Mouse (Mus musculus): Measurements from ENCODE around the gene U2af2.
"Not testable (repeated sequence)": the region's sequence is repeated elsewhere in the genome, so short reads cannot be mapped to it uniquely, and the experiment has no call there.

The U2af2 gene

DNA sequence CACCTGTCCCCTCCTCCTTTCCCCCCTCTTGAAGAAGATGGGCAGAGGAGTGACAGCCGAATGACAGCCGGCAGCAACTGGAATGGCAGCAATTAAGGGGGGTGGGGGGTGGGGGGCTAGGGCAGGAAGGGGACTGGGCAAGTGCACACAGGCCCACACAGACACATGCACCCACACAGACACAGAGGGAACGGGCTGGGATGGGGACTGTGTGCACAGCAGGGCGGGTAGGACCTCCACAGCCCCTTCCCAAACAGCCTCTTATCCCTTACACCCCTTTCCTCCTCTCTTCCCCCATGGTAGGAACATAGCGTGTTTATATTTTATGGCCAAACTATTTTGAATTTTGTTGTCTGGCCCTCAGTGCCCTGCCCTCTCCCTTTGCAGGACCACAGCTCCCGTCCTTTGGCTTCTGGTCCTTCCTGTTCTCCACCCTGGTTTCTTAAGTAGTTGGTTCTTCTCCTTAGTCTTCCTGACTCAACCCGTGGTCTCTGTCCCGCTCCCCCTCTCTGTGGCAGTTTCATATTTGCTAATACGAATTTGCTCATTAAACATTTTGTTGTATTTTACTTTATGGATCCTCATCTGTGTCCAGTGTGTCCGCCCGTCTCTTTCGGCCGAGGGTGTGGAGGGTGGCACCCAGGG is 17.5 kb downstream of the U2af2 start:
- not testable (repeated sequence) for DNase-seq

DNA sequence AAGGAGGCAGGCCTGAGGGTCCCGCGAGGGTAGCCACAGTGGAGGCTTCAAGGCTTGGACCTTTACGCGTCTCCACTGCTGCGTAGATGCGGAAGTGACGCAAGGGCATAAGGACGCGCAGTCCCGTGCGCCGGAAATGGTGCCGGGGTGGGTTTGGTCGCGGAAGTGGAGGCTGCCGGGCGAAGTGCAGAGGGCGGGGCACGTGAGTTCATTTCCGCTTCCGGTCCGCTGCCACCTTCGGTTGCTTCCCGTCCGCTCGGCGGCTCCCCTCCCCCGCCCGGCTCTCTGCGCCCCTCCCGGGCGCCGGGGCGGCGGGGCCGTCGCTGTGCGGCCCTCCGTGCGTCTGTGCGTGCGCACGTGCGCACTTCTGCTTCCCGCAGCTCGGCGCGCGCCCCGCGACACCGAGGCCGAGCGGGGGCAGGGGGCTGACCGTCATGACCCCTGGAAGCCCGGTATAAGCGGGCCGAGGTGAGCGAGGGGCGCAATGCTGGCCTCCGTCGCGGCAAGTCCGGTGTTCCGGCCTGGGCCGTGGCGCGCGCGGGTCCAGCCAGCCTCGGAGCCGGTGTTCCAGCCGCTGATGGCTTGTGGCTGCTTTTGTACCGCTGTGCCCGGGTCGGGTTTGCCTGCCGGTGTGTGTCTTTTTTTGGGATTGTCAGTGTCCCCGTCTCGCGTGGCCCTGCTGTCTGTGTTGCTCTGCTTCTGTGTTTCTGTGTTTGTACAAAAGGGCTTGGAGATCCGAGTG is 18.2 kb downstream of the U2af2 start, which contains the start of gene Epn1:
TSS of gene Epn1 (plus strand) at position 226 of the 742 bp plus-strand sequence.
- DNase-seq = peak; percentile 97

DNA sequence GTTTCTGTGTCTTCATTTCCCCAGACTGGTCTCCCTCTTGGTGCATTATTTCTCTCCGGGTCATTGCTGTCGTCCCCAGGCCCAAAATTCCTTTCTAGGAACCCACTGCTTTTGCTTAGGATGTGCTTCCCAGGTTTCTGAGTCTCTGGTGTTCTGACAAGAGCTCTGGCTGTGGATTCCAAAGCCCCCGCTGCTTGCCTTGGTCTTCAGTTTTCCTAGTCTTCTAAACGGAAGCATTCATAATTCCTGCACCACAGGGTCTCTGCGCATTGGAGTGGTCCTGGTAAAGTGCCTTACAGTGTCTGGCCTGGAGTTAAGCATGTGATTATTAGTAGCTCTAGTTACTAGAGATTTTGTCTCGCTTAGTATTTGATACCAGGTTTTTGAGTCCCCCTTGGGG is 18.9 kb downstream of the U2af2 start:
- no peak for DNase-seq

DNA sequence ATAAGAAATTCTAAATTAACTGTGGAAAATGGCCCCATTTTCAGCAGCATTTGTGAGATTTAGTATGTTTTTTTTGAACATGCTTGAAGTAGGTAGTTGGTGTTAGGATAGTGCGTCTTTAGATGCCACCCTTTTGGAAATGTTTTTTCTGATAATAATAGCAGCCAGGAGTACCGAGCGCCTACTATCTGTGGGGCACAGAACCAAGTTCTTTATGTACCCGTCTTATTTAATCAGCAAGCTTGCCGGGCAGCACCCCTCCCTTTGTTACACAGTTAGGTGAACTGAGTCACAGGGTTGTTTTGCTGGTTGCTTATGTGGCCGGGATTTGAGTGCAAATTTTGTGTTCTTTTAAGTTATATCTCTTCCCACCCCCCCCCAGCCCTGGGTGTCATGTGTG is 19.3 kb downstream of the U2af2 start:
- no peak for DNase-seq

DNA sequence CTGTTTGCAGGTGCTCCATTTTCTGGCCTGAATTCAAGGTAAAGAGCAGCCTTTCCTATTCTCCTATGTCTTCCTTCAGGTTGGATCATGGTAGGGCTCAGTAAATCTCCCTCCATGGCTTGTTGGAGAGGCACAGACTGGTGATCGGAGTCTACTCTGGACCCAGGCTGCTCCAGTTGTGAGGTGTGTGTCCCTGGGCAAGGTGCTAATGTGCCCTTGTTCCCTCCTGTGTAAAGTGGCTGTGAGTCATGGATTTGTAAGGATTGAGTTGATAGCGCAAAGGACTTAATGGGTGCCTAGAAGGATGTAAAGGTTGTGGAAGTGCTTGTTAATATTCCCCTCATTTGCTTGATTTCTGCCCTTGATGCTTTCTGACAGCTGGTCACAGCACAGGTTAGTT is 20.0 kb downstream of the U2af2 start:
- no peak for DNase-seq

DNA sequence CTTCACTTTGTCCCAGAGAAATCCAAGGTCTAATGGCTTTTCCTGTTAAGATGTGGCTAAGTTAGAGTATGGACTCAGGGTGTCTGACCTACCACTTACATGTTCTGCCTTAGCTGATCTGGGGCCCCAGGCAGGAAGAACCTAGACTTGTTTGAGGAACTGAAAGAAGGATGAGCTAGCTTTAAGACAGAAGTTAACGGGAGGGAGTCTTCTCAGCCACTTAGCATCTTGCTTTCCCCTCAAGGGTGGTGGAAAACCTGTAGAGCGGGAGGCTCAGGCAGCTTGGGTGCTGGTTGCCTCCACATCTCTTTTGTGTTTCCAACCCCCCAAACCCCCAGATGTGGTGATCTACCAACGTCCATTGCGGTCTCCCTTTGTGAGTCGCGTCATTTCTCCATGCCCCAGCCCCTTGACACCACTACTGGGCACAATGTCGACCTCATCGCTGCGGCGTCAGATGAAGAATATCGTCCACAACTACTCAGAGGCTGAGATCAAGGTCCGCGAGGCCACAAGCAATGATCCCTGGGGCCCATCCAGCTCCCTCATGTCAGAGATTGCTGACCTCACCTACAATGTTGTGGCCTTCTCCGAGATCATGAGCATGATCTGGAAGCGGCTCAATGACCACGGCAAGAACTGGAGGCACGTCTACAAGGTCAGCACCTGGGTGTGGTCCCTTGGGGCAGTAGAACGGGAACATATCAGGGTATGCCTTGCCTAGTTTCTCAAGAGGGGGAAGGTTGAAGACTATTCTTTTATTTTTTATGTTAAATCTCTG is 21.6 kb downstream of the U2af2 start:
- DNase-seq = no peak

DNA sequence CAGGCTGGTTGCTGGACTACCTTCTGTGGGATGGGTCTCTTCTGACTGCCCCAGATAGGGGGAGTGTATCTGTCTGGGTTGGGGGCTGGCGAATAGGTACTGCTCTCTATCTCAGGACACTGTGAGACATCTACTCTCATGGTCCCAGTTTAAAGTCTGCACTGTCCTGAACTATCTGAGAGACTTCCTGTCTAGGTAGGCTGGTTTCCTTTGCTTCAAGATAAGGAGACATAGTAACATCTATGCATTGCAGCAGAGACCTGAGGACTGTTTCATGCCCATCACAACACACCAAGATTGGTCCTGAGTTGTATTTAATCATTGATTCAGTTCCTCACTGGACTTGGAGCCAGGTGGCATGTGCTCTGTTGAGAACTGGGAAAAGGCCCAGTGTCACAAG is 23.6 kb downstream of the U2af2 start:
- no peak for DNase-seq

DNA sequence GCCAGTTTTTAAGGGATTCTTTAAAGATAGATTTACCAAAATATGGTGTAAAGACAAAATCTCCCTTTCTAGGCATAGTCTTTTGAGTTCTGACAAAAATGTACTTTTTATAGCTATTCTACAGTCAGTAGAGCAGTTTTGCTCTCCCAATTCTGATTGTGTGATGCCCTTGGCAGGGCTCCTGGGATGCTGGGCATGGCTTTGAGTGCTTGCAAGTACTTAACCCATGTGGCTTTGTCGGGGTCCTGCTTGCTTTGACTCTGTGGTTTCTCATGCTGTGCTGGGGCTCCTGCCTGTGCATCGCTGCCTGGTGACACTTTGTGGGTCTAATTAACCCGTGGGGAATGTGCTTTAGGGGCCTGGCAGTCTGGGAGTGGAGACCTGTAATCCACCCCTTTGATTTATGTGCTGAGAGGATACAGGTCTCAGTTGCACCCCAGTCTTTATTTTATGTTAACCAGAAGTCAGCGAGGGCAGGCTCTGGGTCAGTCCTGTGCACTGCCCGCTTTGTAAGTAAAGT is 25.0 kb downstream of the U2af2 start:
- peak; percentile 14 for DNase-seq

DNA sequence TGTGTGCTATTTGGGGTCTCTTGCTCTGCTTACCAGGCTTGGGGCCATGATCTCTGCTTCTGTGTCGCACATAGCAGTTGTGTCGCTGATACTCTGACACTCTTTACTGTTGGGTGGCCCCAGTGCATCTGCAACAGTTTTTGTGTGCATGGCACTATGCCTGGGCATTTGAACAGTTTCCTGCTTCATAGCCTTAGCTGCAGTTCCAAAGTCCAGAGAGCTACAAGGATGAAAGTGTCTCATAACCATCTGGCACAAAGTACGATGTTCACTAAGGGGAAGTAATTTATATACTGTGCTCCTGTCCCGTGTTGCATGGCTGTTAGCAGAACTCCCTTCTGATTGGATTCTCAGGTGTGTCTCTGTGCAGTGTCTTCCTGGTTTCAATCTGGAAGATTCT is 25.9 kb downstream of the U2af2 start:
- DNase-seq = no peak

DNA sequence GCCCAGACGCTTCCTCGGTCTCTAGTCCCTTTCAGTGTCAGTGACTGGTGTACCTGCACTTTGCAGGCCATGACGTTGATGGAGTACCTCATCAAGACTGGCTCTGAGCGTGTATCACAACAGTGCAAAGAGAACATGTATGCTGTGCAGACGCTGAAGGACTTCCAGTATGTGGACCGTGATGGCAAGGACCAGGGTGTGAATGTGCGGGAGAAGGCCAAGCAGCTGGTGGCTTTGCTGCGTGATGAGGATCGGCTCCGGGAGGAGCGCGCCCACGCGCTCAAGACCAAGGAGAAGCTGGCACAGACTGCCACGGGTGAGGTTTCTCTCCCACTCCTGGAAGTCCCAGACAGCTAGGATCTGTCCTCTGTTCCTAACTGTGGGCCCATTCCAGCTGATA is 27.9 kb downstream of the U2af2 start:
- peak; percentile 3 for DNase-seq

DNA sequence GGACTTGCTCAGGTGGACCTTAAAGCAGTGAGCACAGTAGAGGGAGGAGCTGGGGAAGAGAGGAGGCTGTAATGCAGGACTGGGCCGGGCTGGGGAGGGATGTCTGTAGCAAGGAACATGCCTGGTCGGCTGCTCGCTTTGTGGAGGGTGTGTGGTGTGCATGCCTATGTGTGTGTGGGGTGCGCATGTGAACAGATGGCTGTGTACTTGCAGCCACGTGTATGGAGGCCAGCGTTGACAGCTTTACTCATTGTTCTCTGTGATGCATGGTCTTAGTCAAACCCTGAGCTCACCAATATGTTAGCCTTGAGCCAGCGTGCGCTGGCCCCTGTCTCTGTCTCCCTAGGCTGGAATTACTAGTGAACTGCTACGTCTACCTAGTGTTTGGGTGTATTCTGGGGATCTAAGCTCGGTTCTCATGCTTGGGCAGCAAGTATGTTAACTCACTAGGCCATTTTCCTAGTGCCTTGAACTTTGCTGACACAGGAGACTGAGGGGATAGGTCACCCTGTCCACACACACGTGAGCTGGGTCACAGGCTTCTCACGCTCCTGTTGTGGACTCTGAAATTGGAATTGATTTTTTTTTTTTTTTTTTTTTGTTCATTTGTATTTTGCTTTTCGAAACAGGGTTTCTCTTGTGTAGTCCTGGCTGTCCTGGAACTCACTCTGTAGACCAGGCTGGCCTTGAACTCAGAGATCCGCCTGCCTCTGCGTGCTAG is 29.2 kb downstream of the U2af2 start:
- DNase-seq = no peak

DNA sequence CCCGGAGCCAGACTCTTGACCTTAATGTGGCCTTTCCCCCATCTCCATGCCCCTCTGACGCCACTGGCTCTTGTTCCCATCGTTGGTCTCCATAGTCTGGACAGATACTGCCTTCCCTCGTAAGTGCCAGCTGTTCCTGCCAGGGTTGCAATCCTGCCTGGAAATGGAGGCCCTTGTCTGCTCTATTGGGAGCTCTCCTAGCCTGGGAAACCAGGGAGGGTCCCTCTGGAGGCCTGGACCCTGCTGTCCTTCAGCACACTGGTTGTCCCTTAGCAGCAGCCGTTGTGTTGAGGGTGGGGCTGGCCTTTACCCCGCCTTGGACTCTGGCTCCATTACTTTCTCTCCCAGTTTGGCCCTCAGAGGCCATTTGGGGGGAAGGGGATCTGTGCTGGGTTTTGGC is 30.4 kb downstream of the U2af2 start:
- peak; percentile 4 for DNase-seq

DNA sequence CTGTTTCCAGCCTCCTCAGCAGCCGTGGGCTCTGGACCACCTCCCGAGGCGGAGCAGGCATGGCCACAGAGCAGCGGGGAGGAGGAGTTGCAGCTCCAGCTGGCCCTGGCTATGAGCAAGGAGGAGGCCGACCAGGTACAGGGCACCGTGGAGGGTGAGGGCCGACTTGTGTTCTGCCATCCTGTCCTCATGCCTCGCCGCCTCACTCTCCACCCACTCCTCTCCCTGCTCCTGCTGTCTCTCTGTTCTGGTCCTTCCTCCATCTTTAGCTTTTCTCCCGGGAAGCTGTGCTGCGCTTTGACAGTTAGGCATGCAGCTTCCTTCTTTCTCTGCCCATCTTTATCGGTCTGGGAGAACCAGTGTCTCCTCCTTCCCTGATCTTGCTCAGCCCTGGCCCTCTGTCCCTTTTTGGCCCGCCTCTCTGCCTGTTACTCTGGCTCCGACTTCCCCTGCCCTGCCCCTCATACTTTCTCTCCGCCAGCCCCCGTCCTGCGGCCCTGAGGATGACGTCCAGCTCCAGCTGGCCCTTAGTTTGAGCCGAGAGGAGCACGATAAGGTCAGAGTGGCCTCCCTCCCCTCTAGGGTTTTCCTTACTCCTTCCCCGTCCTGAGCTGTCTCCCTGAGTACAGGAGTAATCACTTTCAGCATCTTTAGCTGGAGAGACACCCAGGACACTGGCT is 31.0 kb downstream of the U2af2 start:
- DNase-seq = peak; percentile 4

DNA sequence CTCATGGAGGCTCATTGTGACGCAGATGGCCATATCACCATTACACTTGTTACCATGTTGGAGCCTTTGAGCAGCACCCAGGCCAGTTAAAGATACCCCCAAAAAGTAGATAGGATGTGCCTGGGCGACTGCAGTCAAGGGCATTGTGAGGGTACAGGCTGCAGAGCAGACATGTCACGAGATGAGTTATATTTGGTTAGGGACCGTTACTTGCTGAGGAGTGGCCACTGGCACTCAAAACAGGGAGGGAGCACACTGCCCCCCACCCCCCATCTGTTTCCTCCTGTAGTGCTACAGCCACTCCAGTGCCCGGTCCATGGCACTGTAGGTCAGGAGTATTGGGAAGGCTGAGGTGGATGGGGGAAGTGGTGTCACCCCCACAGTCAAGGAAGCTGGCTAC is 36.8 kb downstream of the U2af2 start:
- no peak for DNase-seq

DNA sequence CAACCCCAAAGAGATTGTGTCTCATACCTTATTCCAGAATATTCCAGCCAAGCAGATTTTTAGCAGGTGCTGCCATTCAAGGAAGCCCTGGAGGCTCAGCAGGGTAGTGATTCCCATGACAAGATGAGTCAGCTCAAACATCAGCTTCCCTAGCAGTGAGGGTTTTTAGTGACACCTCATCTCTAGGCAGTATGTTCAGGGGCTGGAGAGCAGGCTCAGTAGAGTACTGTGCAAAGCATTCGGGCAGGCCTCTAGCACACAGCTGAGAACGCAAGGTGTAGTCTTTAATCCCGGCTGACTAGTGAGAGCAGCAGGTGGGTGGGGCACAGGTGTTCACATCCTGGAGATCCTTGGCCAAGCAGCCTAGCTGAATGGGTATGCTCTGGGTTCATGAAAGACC is 37.9 kb downstream of the U2af2 start:
- DNase-seq = no peak

DNA sequence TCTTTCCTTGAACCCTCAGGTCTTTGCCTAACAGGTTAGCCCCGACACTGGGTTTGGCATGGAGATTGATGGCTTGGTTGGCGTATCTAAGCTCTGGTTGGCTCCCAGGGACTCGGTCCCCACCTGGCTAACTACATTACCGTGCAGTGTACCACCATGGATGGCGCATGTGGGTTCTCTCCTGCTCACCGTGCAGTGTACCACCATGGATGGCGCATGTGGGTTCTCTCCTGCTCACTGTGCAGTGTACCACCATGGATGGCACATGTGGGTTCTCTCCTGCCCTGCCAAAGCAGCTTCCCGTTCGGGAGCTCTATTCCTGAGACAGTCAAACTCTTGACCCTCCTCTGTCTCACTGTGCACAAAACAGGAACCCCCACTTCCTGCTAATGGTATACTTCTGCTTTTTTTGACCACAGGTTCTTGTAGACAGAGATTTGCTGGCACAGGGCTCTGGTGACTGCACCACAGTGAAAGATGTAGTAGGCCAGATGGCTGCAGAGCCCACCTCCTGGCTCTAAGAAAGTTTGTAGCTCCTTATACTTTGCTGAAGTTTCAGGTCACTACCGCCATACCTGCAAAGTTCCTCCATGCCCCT is 39.2 kb downstream of the U2af2 start:
- no peak for DNase-seq

DNA sequence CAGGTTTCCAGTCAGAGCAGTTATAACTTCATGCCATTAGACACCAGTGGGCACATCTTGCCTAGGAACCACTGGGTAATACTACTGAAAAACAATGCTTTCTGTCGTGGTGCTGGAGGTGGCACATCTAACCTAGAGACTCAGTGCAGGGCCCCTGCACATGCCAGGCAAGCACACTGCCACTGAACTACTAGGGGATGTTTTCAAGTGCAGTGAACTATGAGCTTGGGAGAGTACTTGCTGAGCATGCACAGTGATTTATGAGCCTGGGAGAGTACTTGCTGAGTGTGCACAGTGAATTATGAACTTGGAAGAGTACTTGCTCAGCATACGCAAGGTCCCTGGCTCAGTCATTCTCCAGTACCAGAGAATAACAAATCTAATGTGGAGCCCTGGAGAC is 40.6 kb downstream of the U2af2 start:
- no peak for DNase-seq

DNA sequence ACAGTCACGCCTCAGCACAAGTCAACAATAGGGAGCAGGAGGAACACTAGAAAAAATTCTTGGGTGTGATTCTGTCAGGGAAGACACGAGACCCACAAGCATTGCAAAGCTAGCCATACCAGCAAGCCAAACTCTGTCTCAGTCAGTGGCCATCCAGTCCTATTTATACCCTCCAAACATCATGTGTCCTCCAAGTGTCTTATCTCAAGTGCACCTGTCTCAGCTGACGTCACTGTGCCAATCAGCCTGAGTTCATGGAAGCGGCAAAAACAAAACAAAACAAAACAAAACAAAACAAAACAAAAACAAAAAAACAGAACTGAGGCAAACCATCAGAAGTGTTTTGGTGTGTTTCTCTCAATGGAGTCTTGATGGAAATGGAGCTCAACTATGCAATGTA is 46.3 kb downstream of the U2af2 start:
- DNase-seq = no peak

DNA sequence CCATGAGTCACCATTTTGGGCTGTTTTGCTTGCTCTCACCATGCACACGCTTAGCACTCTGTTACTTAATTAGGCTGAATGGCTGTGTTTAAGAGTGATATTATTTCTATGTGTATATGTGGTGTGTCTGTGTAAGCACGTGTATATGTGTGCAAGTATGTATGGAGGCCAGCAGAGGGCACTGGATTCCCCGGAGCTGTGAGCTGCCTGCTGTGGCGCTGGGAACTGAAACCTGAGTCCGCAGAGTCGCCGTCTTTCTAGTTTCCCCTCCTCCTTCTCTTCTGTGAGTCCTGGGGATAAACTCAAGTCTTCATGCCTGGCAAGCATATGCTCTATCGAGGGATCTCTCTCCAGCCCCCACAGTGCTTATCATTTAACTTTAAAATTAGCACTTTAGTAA is 47.4 kb downstream of the U2af2 start:
- no peak for DNase-seq

DNA sequence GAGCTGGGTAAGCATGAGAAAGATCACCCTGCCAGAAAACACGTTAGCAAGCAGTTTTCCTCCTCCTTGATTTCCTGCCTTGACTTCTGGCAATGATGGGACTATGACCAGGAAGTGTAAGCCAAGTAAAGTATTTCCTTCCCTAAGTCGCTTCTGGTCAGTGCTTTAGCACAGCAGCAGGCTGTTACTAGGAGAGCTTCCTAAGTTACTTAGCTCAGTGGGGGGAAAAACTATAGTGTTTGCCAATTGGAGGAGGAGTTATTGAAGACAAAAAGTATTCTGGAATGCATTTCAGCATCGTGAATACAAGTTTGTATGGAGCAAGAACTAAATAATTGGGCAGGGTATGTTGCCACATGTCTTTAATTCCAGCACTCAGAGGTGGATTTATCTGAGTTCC is 50.8 kb downstream of the U2af2 start:
- DNase-seq = no peak

DNA sequence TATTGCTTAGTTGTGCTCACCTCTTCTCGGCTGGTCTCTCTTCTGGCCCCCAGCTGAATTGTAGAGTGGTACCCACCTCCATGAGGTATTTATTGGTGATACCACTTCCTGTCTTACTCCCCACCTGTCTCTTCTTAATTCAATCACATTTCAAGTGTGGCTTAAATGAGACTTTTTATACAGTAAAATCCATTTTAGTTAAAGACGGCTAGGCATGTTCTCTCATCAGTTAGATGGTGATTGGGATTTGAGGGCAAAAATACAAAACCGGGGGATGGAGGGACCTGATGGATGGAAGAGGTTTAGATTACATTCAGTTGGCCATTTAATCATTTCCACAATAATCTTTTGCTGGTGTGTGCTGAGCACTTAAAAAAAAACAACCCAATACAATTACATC is 54.9 kb downstream of the U2af2 start, which contains the start of gene Rfpl4:
TSS of gene Rfpl4 (minus strand) at position 101 of the 400 bp plus-strand sequence.
- no peak for DNase-seq

DNA sequence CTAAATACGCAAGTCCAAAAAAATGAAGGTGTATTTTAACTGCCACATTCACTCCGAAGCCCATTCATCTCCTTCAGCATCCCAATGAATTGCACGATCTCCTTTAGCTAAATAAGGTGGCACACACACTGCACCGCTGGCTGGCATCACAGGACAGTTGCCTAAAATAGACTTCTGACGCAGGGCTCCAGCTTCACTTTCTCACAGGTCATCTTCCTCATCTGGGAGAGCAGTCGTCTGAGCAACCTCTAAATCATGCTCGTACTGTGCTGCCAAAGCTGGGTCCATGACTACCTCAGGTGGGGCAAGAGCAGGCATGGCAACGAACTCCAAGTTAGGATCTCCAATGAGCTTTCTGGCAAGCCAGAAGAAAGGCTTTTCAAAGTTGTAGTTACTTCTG is 63.1 kb downstream of the U2af2 start:
- DNase-seq = no peak
